Mouse (Mus musculus): Measurements from ENCODE around the gene Haus2. TPM values are rescaled to one million over a fixed set of nuclear protein-coding genes. Genes with fewer than 3 reads are reported as not detected.

Gene Haus2
- total RNA-seq, 2 experiments from 2014 or later = 8.6 to 9.3 TPM

DNA sequence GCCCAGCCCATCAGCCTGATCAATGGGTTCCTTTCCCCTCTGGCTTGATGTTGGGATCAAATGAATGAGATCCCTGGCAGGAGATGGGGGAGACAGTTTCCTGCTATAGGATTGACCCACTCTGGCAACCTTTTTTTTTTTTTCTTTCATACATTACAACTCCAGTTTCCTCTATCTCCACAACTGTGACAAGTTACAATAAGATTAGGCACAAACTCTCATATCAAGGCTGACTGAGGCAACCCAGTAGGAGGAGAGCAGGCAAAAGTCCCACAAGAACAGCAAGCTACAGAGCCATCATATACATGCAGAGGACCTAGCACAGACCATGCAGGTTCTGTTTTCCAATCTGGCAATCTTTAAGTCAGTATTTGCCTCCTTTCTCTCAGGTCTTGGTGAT, 50.1 kb downstream of the Haus2 start:
- intact Hi-C loops (cut with DNase I) = no loop called here
- no peak for DNase-seq (ENCODE audit: low spot score)

GRCm38 (mm10) chr2:120660486-120661078, 51.4 kb downstream of the Haus2 start:
- DNase-seq (ENCODE audit: low spot score) = no peak

DNA sequence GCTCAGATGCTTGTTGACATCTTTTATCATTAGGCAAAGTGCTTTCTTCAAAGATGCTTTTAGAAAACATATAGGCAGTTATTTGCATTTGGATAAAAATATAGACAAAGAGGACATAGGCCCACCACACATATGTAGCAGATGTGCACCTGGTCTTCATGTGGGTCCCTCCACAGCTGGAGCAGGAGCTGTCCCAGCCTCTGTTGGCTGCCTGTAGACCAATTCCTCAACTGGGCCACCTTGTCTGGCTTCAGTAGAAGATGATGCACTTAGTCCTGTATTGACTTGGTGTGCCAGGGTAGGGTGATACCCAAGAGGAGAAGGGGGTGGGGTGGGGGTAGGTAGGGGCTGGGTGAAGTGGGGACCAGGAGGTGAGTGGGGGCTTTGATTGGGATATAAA, 53.6 kb downstream of the Haus2 start:
- no peak for DNase-seq (ENCODE audit: low spot score)
- intact Hi-C loops (cut with DNase I) = no loop called here

More at GRCm38 (mm10) chr2:120660486-120661078, 51.4 kb downstream of the Haus2 start:
- intact Hi-C loops (cut with DNase I) = no loop called here

- intact Hi-C loops (cut with DNase I) = no loop called here
- DNase-seq (ENCODE audit: low spot score) = no peak
These were observed 54.4 kb downstream of the Haus2 start for GRCm38 (mm10) chr2:120663491-120664154.

- intact Hi-C loops (cut with DNase I) = loop anchor here (5.0 kb wide), 2 partner anchors 60 to 190 kb away; partner anchors contain the start of genes Haus2 and Lrrc57
- DNase-seq (ENCODE audit: low spot score) = no peak
These were observed 58.3 kb downstream of the Haus2 start for GRCm38 (mm10) chr2:120667446-120667845.

GRCm38 (mm10) chr2:120670253-120670652, 61.1 kb downstream of the Haus2 start:
- intact Hi-C loops (cut with DNase I) = loop anchor here (5.0 kb wide), 1 partner anchor 138 kb away; no protein-coding TSS in a partner anchor
- DNase-seq (ENCODE audit: low spot score) = no peak

Other genes with a start within 250 kb of the Haus2 start
- gene Ganc, start 205.5 kb upstream of the Haus2 start, total RNA-seq (2021) = 10 to 100 TPM; 23.1 to 25.2 TPM
- 10 to 100 TPM; 16.3 to 17.5 TPM for gene Tmem87a, start 205.3 kb upstream of the Haus2 start, total RNA-seq (2021)
- gene Capn3, start 153.4 kb upstream of the Haus2 start, total RNA-seq (2021) = 1 to 10 TPM; 1.1 to 1.7 TPM
- gene Zfp106, start 45.5 kb upstream of the Haus2 start, total RNA-seq (2021) = 100 to 1,000 TPM; 423 to 433 TPM
- gene Snap23, start 41.7 kb upstream of the Haus2 start, total RNA-seq (2021) = 10 to 100 TPM; 58.5 to 63.4 TPM
- gene Lrrc57, start 137 bp downstream of the Haus2 start, total RNA-seq (2021) = 10 to 100 TPM; 14.6 to 15.3 TPM
- 1 to 10 TPM; 8.2 to 9.7 TPM for gene Stard9, start 19.7 kb downstream of the Haus2 start, total RNA-seq (2021)
- 10 to 100 TPM; 10.5 to 11.1 TPM for gene Cdan1, start 240.7 kb downstream of the Haus2 start, total RNA-seq (2021)
- 10 to 100 TPM; 12.4 to 15.4 TPM for gene Ttbk2, start 241.2 kb downstream of the Haus2 start, total RNA-seq (2021)

All from heart, postnatal 25 days (tissue).